Mouse (Mus musculus): ENCODE measurements around the gene Tefm. TPM values are rescaled to one million over a fixed set of nuclear protein-coding genes. Genes with fewer than 3 reads are reported as not detected.
"Not testable (repeated sequence)": the region's sequence is repeated elsewhere in the genome, so short reads cannot be mapped to it uniquely, and the experiment has no call there.

Gene Tefm
- total RNA-seq, 2 experiments from 2014 or later = 23.1 to 28.1 TPM

- DNase-seq = no peak
Observed at GRCm38 (mm10) chr11:80156841-80157240, 14.9 kb upstream of the Tefm start.

DNA sequence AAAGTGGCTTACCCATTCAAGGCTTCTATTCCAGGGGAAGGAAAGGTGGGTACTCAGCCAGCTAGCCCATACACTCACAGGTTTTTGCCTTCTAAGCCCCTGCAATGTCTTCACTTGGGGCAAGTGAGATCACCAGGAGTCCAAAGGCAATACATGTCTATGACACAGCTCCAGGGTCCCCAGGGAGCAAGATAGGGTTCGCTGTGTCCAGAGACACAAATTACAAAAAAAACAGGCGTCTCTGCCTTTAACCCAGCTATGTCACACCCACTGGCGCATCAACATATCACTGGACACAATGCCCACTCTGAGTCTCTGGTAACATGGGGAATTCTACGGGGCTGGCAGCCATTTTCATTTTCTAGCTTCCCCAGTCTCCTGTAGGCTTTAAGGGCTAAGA lies 14.0 kb upstream of the Tefm start:
- no peak for DNase-seq

GRCm38 (mm10) chr11:80155541-80155940 lies 13.6 kb upstream of the Tefm start:
- DNase-seq = no peak

DNA sequence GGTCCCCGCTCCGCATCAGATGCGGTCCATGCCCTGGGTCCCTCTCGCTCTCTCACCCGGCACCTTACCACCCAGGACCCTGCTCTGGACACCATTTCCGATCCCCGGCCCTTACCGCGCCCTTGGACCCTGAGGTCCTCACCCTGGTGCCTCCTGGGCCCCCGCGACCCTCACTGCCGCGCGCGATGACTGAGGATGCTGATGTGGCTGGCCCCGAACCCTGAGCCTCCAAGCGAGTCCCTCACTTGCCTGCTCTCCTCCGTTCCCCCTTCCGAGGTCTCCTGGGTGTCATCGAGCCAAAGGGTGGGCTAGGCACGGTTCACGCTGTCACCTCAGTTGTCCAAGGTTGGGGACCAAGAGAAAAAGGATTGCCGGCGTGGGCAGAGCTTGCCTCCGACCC lies 12.5 kb upstream of the Tefm start:
- DNase-seq = no peak

DNA sequence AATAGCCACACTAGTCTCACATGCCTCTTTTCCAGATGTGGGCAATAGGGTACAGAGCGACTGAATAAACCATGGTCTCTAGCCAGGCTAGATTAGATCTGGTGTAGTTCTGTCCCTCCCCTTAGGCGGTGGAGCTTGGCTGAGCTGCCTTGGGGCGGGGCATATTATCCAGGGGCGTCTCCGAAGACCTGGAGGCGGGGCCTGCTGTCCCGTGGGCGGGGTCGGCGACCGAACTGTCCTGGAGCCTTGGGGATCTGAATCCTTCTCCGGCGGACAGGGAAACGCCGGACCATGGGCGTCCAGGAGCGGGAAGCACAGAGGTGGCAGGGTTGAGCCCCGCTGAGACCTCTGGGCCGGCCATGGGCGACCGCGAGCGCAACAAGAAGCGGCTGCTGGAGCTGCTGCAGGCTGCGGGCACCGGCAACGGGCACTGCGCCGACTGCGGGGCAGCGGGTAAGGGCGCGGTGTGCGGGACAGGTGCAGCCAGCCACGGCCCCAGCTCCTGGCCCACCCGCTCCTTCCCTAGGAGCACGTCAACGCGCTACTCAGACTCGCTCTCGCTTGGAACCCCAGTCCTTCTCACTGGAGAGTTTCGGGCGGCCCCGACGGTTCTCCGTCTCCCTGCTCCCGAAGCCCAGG lies 12.0 kb upstream of the Tefm start, which contains the start of gene Adap2:
Adap2 (plus strand) TSS at position 249 of the 639 bp plus-strand sequence.
- DNase-seq = peak; percentile 96

- no peak for DNase-seq
Observed at GRCm38 (mm10) chr11:80152376-80152775, 10.4 kb upstream of the Tefm start.

- no peak for DNase-seq
Observed at GRCm38 (mm10) chr11:80151541-80151940, 9.6 kb upstream of the Tefm start.

DNA sequence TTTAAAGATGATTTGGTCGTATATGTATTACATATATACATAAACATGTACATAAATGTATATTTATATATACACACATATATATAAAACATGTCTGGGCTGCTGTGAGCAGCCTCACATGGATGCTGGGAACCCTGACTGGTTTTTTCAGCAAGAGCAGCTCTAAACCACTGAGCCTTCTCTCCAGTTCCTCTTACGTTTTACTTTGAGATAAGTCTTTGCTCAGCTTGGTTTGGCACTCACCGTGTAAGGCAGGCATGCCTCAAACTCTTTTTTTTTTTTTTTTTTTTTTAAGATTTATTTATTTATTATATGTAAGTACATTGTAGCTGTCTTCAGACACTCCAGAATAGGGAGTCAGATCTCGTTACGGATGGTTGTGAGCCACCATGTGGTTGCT lies 8.6 kb upstream of the Tefm start:
- no peak for DNase-seq

DNA sequence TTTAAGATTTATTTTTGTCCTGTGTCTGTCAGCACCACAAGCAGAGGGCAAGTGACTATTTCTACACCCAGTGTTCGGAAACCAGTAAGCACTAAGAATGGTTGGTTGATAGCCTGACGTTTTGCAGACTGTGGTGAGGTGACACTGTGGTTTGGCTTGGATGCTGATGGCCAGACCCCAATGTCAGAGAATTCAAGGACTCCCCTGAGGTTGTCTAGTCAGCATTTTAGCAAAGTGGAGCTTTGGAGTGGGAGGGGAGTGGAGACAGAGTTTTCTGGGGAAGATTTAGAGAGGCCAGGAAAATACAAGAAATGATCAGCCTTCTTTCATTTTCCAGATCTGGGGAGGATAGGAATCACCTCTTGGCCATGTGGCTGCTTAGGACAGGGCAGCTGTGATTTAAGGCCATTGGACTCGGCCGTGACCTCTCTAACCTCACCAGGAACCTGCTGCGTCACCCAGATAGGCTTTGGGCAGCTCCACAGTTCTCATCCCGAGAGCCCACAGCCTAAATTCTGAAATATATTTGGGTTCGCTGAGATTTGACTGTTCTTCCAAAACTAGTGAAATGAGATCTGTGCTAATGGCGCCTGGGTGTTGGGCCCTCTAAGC lies 7.5 kb upstream of the Tefm start:
- no peak for DNase-seq

- not testable (repeated sequence) for DNase-seq
Observed at GRCm38 (mm10) chr11:80148974-80149373, 7.0 kb upstream of the Tefm start.

DNA sequence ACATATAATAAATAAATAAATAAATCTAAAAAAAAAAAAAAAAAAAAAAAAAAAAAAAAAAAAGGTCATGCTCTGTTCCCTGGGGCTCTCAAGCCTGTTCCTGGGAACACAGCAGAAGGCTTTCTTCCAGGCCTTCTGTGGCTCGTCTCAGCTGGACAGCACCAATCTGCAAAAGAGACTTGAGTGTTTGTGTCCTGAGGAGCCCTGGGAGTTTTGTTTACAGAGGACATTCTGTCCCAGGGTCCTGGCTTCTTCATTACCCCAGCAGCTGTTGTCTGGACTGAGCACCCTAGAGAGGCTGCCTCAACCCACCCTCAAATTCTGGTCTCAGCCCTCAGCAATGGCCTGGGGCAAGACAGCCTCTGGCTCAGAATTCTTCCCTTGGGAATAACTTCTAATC lies 6.3 kb upstream of the Tefm start:
- DNase-seq = no peak

DNA sequence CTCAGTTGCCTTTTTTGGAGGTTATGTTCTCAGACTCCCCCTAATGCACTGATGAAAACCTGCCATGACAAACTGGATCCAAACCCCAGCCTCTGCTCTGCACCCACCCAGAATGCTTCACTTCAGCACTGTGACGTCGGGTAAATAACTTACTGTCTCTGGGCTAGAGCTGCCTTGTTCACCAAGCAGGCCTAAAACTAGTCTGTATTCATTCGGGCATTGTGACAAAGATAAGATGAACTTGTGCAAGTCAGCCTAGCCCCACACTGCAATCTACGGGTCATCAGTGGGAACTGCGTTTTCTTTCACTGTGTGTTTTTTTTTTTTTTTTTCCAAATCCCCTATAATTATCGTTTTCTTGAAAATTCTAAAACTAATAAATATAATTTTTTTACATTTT lies 5.8 kb upstream of the Tefm start:
- no peak for DNase-seq

DNA sequence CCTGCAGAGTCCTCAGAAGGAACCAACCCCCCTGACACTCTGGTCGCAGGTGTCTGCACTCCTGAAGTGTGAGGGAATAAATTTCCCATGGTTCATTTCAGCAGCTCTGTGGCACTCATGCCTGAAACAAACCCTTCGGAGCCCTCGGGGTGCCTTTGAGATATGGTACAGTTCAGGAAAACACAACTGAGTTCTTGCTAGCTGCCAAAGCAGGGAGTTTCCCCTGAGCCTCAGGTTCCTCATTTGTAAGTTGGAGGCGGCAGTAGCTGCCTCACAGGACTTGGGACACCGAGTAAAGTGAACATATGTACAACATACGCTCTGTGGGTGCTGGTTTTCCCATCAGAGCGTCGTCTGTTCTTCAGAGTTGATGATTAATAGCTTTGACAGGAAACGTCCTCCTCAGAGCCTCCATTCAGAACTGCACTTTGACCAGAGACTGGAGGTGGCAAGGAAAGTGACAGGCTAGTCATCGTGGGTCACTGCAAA lies 3.9 kb upstream of the Tefm start:
- no peak for DNase-seq

DNA sequence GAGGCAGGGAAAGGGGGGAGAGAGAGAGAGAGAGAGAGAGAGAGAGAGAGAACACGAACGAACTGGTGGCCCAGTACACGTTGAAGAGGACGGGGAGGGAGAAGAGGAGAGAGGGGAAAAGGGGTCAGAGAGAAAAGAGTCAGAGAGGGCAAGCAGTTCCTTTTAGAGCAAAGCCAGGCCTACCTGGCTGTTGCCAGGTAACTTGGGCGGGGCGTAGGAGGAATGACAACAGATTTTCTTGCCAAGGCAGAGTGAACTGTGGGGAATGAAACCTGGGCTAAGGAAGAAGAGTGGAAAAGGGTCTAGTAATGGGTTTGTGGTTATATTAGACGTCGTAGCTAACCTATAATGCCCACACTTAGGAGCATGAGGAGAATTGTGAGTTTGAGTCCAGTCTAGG lies 897 bp upstream of the Tefm start:
- no peak for DNase-seq

DNA sequence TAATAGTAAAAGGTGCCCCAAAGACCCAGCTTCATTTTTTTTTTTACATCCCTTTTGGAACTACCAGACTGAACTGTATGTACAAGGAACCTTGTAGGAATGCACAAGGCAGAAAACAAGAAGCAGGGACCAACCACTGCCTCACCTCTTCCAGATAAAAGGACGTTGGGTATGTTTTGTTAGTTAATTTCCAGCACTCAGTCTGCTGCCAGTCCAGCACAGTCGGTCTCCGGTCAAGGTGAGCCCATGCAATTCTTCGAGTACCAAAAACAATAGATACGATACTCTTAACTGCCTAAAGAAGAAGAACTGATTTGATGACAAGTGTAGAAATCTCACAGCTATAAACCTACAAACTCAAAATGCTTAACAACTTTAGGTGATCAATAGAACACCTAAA lies 4.2 kb downstream of the Tefm start:
- no peak for DNase-seq

- DNase-seq = no peak
Observed at GRCm38 (mm10) chr11:80136786-80137185, 5.2 kb downstream of the Tefm start.

DNA sequence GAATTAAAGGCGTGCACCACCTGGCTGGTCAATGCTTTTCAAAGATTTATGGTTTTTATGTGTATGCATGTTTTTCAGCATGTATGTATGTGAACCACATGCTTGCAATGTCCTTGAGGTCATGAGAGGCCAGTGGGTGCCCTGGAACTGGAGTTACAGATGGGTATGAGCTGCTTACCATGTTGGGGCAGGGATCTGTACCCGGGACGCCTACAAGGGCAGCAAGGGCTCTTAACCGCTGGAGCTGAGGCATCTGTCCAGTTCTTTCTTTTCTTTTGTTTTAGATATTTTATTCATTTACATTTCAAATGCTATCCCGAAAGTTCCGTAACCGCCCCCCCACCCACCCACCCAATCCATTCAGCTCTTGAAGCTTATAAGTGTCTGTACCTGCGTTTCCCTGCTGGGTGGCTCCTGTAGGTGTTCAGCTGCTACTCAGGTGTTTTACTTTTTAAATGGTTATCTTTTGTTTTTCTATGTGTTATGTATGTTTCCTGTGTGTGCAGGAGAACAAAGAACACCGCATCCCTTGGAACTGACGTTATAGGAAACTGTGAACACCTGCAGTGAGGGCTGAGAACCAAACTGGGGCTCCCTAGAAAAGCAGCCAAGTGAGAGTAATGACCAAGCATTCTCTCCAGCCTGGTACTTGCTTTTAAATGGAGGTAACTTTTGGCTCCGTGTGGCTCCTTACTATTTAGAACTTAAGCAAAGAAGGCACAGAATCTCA lies 5.9 kb downstream of the Tefm start:
- no peak for DNase-seq

DNA sequence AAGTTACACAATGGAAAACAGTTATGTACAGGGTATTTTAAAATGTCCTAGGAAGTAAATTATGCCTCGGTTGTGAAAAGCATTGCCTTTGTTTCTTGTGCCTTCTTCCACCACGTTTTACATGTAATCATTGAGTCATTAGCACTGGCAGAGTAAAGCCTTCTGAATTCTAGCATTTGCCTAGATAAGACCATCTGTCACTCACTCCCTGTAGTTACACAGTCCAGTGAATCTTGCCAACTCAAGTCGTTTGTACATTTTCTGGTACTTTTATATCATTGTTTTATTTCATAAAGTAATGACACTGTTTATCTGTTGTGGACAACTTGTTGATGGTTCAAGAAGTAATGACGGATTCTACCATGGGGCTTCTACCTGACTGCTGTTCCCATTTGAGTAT lies 7.2 kb downstream of the Tefm start:
- DNase-seq = no peak

- DNase-seq = no peak
Observed at GRCm38 (mm10) chr11:80132050-80132449, 9.9 kb downstream of the Tefm start.

GRCm38 (mm10) chr11:80116411-80116810 lies 25.6 kb downstream of the Tefm start:
- peak; percentile 26 for DNase-seq

GRCm38 (mm10) chr11:80104407-80104806 lies 37.6 kb downstream of the Tefm start:
- no peak for DNase-seq

- no peak for DNase-seq
Observed at GRCm38 (mm10) chr11:80101298-80101697, 40.7 kb downstream of the Tefm start.

- DNase-seq = no peak
Observed at GRCm38 (mm10) chr11:80098444-80099056, 43.4 kb downstream of the Tefm start.

Data from adrenal gland, postnatal 10 days (tissue).